Mouse (Mus musculus) kidney, adult 9 months (tissue): ENCODE measurements around the gene Fam50b.
A peak's percentile ranks its signal among the peaks of the same experiment; 100 is the strongest.

Experiments used
- DNase-seq: peaks from one replicate; pipeline ENCODE4 v3.0.0; 2022

The Fam50b gene

GRCm38 (mm10) chr13:34739071-34739470 lies 4.4 kb downstream of the Fam50b start:
- DNase-seq = no peak

GRCm38 (mm10) chr13:34741254-34741653 lies 6.6 kb downstream of the Fam50b start:
- no peak for DNase-seq

GRCm38 (mm10) chr13:34741813-34742568 lies 7.3 kb downstream of the Fam50b start:
- no peak for DNase-seq

DNA sequence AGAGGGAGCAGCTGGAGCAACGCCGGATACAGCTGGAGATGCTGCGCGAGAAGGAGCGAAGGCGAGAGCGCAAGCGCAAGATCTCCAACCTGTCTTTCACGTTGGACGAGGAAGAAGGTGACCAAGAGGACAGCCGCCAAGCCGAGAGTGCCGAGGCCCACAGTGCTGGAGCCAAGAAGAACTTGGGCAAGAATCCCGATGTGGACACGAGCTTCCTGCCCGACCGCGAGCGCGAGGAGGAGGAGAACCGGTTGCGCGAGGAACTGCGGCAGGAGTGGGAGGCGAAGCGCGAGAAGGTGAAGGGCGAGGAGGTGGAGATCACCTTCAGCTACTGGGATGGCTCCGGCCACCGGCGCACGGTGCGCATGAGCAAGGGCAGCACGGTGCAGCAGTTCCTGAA lies 12.2 kb downstream of the Fam50b start:
- no peak for DNase-seq

DNA sequence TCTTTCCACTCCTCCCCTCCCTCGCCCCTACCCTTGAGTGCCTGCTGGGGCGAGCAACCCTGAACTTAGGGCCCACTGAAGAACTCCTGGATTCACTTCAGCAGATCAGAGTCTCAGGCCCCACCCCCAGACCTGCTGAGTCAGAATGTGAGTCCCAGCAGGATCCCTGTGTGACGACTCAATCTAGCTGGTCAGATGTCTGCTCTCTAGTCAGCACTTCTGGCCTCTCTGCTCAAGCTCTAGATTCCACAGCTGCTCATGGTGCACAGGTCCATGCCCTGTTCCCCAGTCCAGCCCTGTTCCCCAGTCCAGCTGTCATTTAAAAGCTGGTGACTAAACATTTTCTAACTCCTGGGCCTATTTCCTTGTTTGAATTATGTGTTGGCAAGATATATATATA lies 13.9 kb downstream of the Fam50b start:
- DNase-seq = no peak

DNA sequence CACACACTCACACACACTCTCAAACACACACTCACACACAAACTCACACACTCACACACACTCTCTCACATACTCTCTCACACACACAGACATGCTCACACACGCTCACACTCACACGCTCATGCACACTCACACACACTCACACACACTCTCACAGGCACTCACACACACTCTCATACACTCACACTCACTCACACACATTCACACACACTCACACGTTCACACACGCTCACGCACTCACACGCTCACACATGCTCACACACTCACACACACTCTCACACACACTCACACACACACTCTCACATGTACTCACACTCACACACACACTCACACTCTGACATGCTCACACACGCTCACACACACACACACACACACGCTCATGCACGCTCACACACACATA lies 24.6 kb downstream of the Fam50b start:
- DNase-seq = no peak

- DNase-seq = no peak
Observed at GRCm38 (mm10) chr13:34760518-34761287, 26.1 kb downstream of the Fam50b start.

- no peak for DNase-seq
Observed at GRCm38 (mm10) chr13:34762136-34762535, 27.5 kb downstream of the Fam50b start.

GRCm38 (mm10) chr13:34762865-34763264 lies 28.2 kb downstream of the Fam50b start:
- DNase-seq = no peak

DNA sequence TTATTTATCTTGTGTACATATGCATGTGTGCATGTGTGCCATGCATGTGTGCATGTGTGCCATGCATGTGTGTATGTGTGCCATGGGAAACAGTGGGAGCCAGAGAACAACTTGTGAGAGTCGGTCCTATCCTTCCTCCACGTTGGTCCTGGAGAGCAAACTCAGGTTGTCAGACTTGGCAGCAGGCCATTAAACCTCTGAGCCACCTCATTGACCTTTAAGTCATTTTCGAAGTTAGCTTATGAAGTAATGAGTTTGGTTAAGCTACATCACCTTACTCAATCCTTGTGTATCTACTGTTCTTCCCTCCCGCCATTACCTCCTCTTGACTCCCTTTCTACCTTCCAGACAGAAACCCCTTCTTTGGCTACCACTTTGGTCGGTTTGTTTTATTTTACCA lies 30.6 kb downstream of the Fam50b start:
- no peak for DNase-seq

- DNase-seq = no peak
Observed at GRCm38 (mm10) chr13:34766572-34766971, 31.9 kb downstream of the Fam50b start.

- DNase-seq = no peak
Observed at GRCm38 (mm10) chr13:34767527-34768292, 33.1 kb downstream of the Fam50b start.

- DNase-seq = no peak
Observed at GRCm38 (mm10) chr13:34776767-34777166, 42.1 kb downstream of the Fam50b start.

- DNase-seq = peak; percentile 24
Observed at GRCm38 (mm10) chr13:34780856-34781610, 46.4 kb downstream of the Fam50b start.

- no peak for DNase-seq
Observed at GRCm38 (mm10) chr13:34781611-34782009, 47.0 kb downstream of the Fam50b start.

DNA sequence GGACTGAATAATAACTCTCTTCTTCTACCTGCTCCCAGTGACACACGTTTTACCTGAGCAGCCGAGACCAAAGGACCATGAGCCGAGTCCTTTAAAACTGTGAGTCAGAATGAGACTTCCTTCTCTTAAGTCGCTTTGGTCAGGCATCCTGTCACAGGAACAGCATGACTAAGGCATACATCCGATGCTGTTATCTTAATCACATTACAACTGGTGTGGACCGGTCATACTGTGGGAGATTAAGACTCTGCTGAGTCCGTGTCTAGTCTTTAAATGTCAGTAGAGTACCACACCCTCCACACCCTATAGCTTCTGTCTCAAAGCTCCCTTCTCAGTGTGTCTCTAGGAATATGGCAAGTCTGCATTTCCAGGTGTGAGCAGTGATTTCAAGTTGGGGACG lies 50.2 kb downstream of the Fam50b start:
- no peak for DNase-seq

GRCm38 (mm10) chr13:34786634-34787033 lies 52.0 kb downstream of the Fam50b start:
- DNase-seq = no peak

DNA sequence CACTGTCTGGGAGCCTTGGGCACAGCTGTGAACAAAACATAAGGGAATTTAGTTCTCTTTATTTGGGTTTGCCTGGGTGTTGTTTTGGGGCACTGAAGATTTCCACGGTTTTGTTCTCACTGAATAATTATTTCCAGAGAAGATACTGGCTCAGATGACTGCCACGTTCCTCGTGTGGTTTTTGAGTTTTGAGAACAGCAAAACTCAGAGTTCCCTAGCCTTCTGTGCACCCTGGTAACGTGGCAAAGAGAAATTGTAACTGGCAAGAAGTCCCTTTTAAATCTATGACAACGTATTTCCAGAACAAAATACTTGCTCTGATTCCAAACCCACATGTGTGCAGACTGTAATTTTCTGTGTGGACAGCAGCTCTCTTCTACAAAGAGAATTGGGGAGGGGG lies 52.9 kb downstream of the Fam50b start:
- DNase-seq = no peak

DNA sequence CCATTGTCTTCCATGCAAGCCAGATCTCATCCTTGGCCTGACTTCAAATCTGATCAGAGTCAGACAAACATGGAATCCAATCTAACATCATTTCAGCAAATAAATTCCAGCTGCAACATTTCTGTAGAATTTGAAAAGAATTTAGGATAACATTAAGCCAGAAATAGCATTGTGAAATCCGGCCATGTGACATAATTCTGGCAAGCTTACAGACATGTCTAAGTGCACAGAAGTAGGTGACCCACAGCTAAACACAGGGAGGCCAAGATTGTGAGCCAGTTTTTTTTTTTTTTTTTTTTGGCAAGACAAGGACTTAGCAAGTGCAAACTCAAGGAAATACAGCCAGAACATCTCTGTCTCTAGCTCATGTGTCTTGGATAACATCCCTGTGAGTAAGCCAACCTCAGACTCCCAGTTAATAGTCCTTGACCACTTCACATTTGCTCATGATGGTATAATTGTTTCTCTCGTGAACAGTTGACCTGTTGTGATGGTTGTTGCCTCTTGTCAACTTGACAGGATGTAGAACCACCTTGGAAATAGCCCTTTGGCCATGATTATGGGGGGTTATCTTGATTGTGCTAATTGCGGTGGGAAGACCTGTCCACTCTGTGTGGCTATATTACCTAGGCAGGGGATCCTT lies 54.6 kb downstream of the Fam50b start:
- DNase-seq = peak; percentile 36

DNA sequence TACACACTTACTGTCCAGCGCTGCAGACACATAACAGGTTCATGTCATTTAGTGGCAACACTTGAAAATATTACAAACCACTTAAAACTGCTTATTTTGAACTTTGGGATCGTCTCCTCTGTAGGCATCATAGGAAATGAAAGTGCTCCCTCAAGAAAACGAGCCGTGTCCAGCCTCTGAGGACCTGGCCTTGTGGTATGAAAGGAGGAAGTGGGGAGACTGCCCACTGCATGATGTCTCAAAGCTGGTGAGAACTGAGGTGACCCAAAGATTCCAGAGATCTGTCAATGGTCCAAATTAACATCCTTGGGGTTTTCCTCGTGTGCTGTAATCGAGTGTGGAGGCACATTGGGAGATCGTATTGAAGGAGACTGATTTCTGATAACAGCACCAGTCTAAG lies 58.4 kb downstream of the Fam50b start:
- no peak for DNase-seq

- DNase-seq = peak; percentile 69
Observed at GRCm38 (mm10) chr13:34793816-34794215, 59.2 kb downstream of the Fam50b start.

DNA sequence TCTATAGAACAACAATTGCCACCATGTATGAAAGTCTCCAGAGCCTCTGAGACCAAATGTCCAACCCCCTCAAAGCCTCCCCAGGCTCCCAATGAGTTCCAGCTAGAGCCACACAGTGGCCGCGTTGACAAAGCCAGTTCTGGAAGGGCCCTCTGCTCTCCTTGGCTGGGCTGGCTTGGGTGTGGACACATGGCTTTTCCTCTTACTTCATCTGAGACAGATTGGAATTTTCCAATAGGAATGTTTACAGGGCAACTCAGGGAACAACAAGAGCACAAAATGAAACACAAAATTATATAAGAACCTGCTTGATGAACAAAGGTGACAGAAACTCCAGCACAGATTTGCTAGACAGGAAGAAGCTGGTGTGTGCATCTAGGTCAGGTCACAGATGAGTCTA lies 59.8 kb downstream of the Fam50b start:
- DNase-seq = peak; percentile 47
